Mouse (Mus musculus): ENCODE results near the gene Olfr103.

Olfr103 gene

DNA sequence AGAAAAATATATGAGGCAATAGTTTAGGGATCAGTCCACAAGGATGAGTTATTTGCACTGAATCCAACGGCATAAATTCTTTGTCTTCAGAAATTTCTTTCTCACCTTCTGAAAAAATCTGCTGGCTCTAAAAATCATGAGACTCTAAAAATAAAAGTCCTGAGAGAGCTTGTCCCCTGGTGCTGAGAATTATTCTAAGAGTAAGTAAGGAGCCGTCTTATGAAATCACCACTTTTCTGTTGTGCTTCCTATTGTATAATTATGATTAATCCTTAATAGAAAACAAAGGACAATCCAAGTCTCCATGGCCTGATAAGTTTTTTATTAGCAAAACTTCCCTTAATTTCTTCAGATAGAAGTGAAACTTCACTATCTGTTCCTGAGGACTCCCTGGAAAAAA is at the start of gene Olfr103:
Gene Olfr103 (minus strand): TSS at position 101 of the 400 bp plus-strand sequence.
- DNase-seq = no peak

GRCm38 (mm10) chr17:37378733-37379132 is 39.2 kb upstream of the Olfr103 start, which contains the start of gene Olfr105-ps:
Gene Olfr105-ps, plus strand, starts transcription at chr17:37379033.
- DNase-seq = no peak

GRCm38 (mm10) chr17:37359282-37359681 is 19.8 kb upstream of the Olfr103 start, which contains the start of gene Olfr104-ps:
Gene Olfr104-ps, plus strand, starts transcription at chr17:37359582.
- DNase-seq = no peak

DNA sequence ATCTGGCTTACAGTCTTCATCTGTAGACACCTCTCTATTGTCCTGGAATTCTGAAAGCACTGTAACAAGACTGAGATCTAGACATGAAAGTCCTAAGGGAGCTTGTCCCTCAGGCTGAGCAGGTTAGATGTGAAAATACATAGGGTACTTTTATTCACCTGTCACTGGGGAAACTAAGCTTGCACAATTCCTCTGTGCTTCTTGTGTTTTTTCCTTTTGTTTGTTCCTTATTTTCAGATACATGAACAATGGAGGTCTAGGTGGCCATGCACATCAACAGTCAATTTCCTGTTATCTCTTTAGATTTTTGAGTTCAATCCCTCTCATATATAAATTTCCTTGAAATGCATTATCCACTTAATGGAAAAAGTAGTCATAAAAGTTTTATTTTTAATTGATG is 22.5 kb downstream of the Olfr103 start, which contains the start of gene Olfr102:
Gene Olfr102 (minus strand): TSS at position 101 of the 400 bp plus-strand sequence.
- DNase-seq = no peak

- no peak for DNase-seq
Observed at GRCm38 (mm10) chr17:37310146-37310699, 29.3 kb downstream of the Olfr103 start.

GRCm38 (mm10) chr17:37308483-37308882 is 31.0 kb downstream of the Olfr103 start:
- no peak for DNase-seq

- DNase-seq = no peak
Observed at GRCm38 (mm10) chr17:37304213-37304612, 35.3 kb downstream of the Olfr103 start, which contains the start of gene Olfr101. Gene Olfr101, minus strand, starts transcription at chr17:37304313.
